Mouse (Mus musculus) forebrain, embryonic 14.5 days (tissue): ENCODE results near the gene Dynll2. TPM values are rescaled to one million over a fixed set of nuclear protein-coding genes. Genes with fewer than 3 reads are reported as not detected.
A peak's percentile ranks its signal among the peaks of the same experiment; 100 is the strongest.
"Not testable (repeated sequence)": the region's sequence is repeated elsewhere in the genome, so short reads cannot be mapped to it uniquely, and the experiment has no call there.

Experiments
- ATAC-seq: fragments of 200-750 bp; cut with Nextera tagmentation; 2 replicates; pipeline ENCODE4 v1.8.0; 2017; ENCODE audit warnings: mild to moderate bottlenecking, moderate library complexity
- DNase-seq: peaks from one replicate; pipeline ENCODE4 v3.0.0-alpha.2; 2015; ENCODE audit warnings: low spot score
- H3K27ac ChIP-seq: fragments of 300-500 bp; sonication (generic); 2 replicates; pipeline ENCODE4 v1.5.1; 2014; ENCODE audit warnings: low read depth, mild to moderate bottlenecking, control low read depth, low read length, moderate library complexity
- H3K27me3 ChIP-seq: fragments of 300-500 bp; sonication (generic); replicated peaks from 2 replicates; pipeline ENCODE4 v1.6.1; 2014; ENCODE audit warnings: low read length, control low read depth, mixed read lengths; ENCODE audit not compliant: control insufficient read depth, insufficient read depth
- H3K36me3 ChIP-seq: fragments of 300-500 bp; sonication (generic); 2 replicates; pipeline ENCODE4 v1.6.1; 2014; ENCODE audit warnings: low read length, control low read depth; ENCODE audit not compliant: control insufficient read depth, insufficient read depth
- H3K4me1 ChIP-seq: fragments of 300-500 bp; sonication (generic); 2 replicates; pipeline ENCODE4 v1.6.1; 2014; ENCODE audit warnings: antibody characterized with exemption, low read length, control low read depth; ENCODE audit not compliant: control insufficient read depth, insufficient read depth
- H3K4me2 ChIP-seq: fragments of 300-500 bp; sonication (generic); 2 replicates; pipeline ENCODE4 v1.6.1; 2014; ENCODE audit warnings: mild to moderate bottlenecking, control low read depth, low read length
- H3K4me3 ChIP-seq: fragments of 300-500 bp; sonication (generic); 2 replicates; pipeline ENCODE4 v1.5.1; 2014; ENCODE audit warnings: low read depth, low read length, control low read depth
- H3K9ac ChIP-seq: fragments of 300-500 bp; sonication (generic); 2 replicates; pipeline ENCODE4 v1.6.1; 2014; ENCODE audit warnings: mild to moderate bottlenecking, low read length, control low read depth, moderate library complexity
- H3K9me3 ChIP-seq: fragments of 300-500 bp; sonication (generic); replicated peaks from 2 replicates; pipeline ENCODE4 v1.6.1; 2016; ENCODE audit warnings: low read length, control low read depth, mixed read lengths; ENCODE audit not compliant: control insufficient read depth
- WGBS: fragments of 180-500 bp; shearing (Covaris S2); extraction: QIAGEN DNeasy Blood & Tissue Kit; methylation state at CpG from one replicate; pipeline ENCODE4 v1.1.7; 2014; 5-methylcytosine and 5-hydroxymethylcytosine counted together
- polyA plus RNA-seq: library from polyadenylated mRNA; unstranded; fragments of >200 nt; fragmentation: Nextera tagmentation; extraction: Ambion mirVana; gene quantifications from 2 replicates; pipeline ENCODE4 v1.2.1, GENCODE M21; 2014

Dynll2 gene
- polyA plus RNA-seq, 1 experiment from 2014 or later = 22.5 TPM

GRCm38 (mm10) chr11:87978905-87979304 lies 8.4 kb downstream of the Dynll2 start:
- WGBS = 88% methylated on average over 4 of the region's 4 CpGs
- no peak for ATAC-seq
- peaks cover 71% of the 10 kb centered on the region for H3K36me3 ChIP-seq
- H3K4me1 ChIP-seq = no peaks in the 10 kb centered on the region
- no peak overlapping the region for H3K9ac ChIP-seq
- no peak overlapping the region for H3K27ac ChIP-seq
- no peak overlapping the region for H3K4me3 ChIP-seq
- no peaks in the 10 kb centered on the region for H3K9me3 ChIP-seq
- H3K27me3 ChIP-seq = no peaks in the 10 kb centered on the region
- no peak for DNase-seq
- no peak overlapping the region for H3K4me2 ChIP-seq

GRCm38 (mm10) chr11:87977021-87977420 lies 10.3 kb downstream of the Dynll2 start:
- H3K36me3 ChIP-seq = peaks cover 52% of the 10 kb centered on the region
- not testable (repeated sequence) for H3K9ac ChIP-seq, H3K27me3 ChIP-seq, H3K4me1 ChIP-seq, H3K27ac ChIP-seq, DNase-seq, ATAC-seq, H3K9me3 ChIP-seq, H3K4me2 ChIP-seq, H3K4me3 ChIP-seq
- 93% methylated on average over 8 of the region's 8 CpGs for WGBS

- Histone ChIP-seq H3K27me3 (no peaks in the 10 kb centered on the region; the same call in 1 of the 2 replicates), H3K4me3 (no peak overlapping the region), H3K36me3 (peaks cover 28% of the 10 kb centered on the region), H3K27ac (no peak overlapping the region), H3K9me3 (no peaks in the 10 kb centered on the region), H3K4me2 (no peak overlapping the region), H3K9ac (peak overlapping the region; percentile 13; the same call in 1 of the 2 replicates), H3K4me1 (no peaks in the 10 kb centered on the region)
- DNase-seq (peak; percentile 91), ATAC-seq (peak; percentile 73)
- WGBS = 11% methylated on average over 8 of the region's 11 CpGs
Observed at GRCm38 (mm10) chr11:87974477-87975181, 12.7 kb downstream of the Dynll2 start.

- peaks cover 19% of the 10 kb centered on the region for H3K36me3 ChIP-seq
- no peaks in the 10 kb centered on the region; the same call in 1 of the 2 replicates for H3K27me3 ChIP-seq
- 54% methylated on average over 10 of the region's 10 CpGs for WGBS
- DNase-seq = peak; percentile 37
- H3K4me3 ChIP-seq = no peak overlapping the region
- no peak overlapping the region for H3K4me2 ChIP-seq
- no peak overlapping the region for H3K9ac ChIP-seq
- H3K4me1 ChIP-seq = no peaks in the 10 kb centered on the region
- ATAC-seq = no peak
- no peak overlapping the region for H3K27ac ChIP-seq
- no peaks in the 10 kb centered on the region for H3K9me3 ChIP-seq
Observed at GRCm38 (mm10) chr11:87973559-87974305, 13.6 kb downstream of the Dynll2 start.

- 87% methylated on average over 6 of the region's 6 CpGs for WGBS
- no peak overlapping the region for H3K27ac ChIP-seq
Observed at GRCm38 (mm10) chr11:87972829-87973228, 14.5 kb downstream of the Dynll2 start.

GRCm38 (mm10) chr11:87968356-87969122 lies 18.8 kb downstream of the Dynll2 start:
- no peaks in the 10 kb centered on the region for H3K9me3 ChIP-seq
- DNase-seq = peak; percentile 14
- no peaks in the 10 kb centered on the region for H3K4me1 ChIP-seq
- no peak overlapping the region for H3K9ac ChIP-seq
- no peak overlapping the region for H3K4me2 ChIP-seq
- no peak overlapping the region for H3K27ac ChIP-seq
- WGBS = 17% methylated on average over 17 of the region's 20 CpGs
- H3K4me3 ChIP-seq = no peak overlapping the region
- H3K27me3 ChIP-seq = no peaks in the 10 kb centered on the region; the same call in 1 of the 2 replicates
- ATAC-seq = no peak
- no peaks in the 10 kb centered on the region for H3K36me3 ChIP-seq

More at GRCm38 (mm10) chr11:87972829-87973228, 14.5 kb downstream of the Dynll2 start:
- Histone ChIP-seq H3K4me1 (no peaks in the 10 kb centered on the region), H3K36me3 (peaks cover 10% of the 10 kb centered on the region), H3K27me3 (no peaks in the 10 kb centered on the region; the same call in 1 of the 2 replicates), H3K9me3 (no peaks in the 10 kb centered on the region), H3K4me2 (no peak overlapping the region), H3K4me3 (no peak overlapping the region), H3K9ac (no peak overlapping the region)
- ATAC-seq = no peak
- no peak for DNase-seq

GRCm38 (mm10) chr11:87967692-87968289 lies 19.5 kb downstream of the Dynll2 start:
- ATAC-seq (0 out of 2 replicates have a peak, but pooled peaks have one; percentile 48), DNase-seq (peak; percentile 92)
- Histone ChIP-seq H3K36me3 (no peaks in the 10 kb centered on the region), H3K27ac (no peak overlapping the region), H3K27me3 (no peaks in the 10 kb centered on the region; the same call in 1 of the 2 replicates), H3K4me1 (no peaks in the 10 kb centered on the region), H3K9me3 (no peaks in the 10 kb centered on the region), H3K9ac (no peak overlapping the region), H3K4me3 (peak overlapping the region; percentile 4; the same call in 1 of the 2 replicates), H3K4me2 (peak overlapping the region; percentile 43)
- WGBS = 2% methylated on average over 15 of the region's 17 CpGs

- ATAC-seq (no peak), DNase-seq (peak; percentile 14)
- Histone ChIP-seq H3K4me2 (no peak overlapping the region), H3K9me3 (no peaks in the 10 kb centered on the region), H3K4me3 (no peak overlapping the region), H3K27me3 (no peaks in the 10 kb centered on the region; the same call in 1 of the 2 replicates), H3K4me1 (no peaks in the 10 kb centered on the region), H3K27ac (no peak overlapping the region), H3K36me3 (no peaks in the 10 kb centered on the region), H3K9ac (no peak overlapping the region)
- 51% methylated on average over 10 of the region's 10 CpGs for WGBS
Observed at GRCm38 (mm10) chr11:87966214-87966613, 21.1 kb downstream of the Dynll2 start.
